Mouse (Mus musculus): ENCODE results near the gene Lamc1. TPM values are rescaled to one million over a fixed set of nuclear protein-coding genes. Genes with fewer than 3 reads are reported as not detected.

Gene Lamc1
- polyA plus RNA-seq, 1 experiment from 2014 or later: 36.8 TPM

- Histone ChIP-seq H3K36me3 (peaks cover 3% of the 10 kb centered on the region; the same call in 1 of the 2 replicates), H3K27ac (no peak overlapping the region), H3K4me2 (replicated peaks) (no peak overlapping the region), H3K9ac (no peak overlapping the region), H3K4me1 (peaks cover 19% of the 10 kb centered on the region), H3K9me3 (no peaks in the 10 kb centered on the region), H3K27me3 (replicated peaks) (no peaks in the 10 kb centered on the region), H3K4me3 (no peak overlapping the region)
- 85% methylated on average over 7 of the region's 7 CpGs for WGBS
- no peak for ATAC-seq (ENCODE audit: low FRiP score, low read depth)
These were observed 6.4 kb downstream of the Lamc1 start for GRCm38 (mm10) chr1:153326226-153326625.

GRCm38 (mm10) chr1:153321404-153321803 lies 11.2 kb downstream of the Lamc1 start:
- Histone ChIP-seq H3K4me1 (peaks cover 15% of the 10 kb centered on the region), H3K4me3 (no peak overlapping the region), H3K36me3 (peaks cover 3% of the 10 kb centered on the region; the same call in 1 of the 2 replicates), H3K4me2 (replicated peaks) (no peak overlapping the region), H3K9me3 (no peaks in the 10 kb centered on the region), H3K27me3 (replicated peaks) (no peaks in the 10 kb centered on the region), H3K9ac (no peak overlapping the region), H3K27ac (no peak overlapping the region)
- WGBS: 85% methylated on average over 12 of the region's 12 CpGs
- no peak for ATAC-seq (ENCODE audit: low FRiP score, low read depth)

DNA sequence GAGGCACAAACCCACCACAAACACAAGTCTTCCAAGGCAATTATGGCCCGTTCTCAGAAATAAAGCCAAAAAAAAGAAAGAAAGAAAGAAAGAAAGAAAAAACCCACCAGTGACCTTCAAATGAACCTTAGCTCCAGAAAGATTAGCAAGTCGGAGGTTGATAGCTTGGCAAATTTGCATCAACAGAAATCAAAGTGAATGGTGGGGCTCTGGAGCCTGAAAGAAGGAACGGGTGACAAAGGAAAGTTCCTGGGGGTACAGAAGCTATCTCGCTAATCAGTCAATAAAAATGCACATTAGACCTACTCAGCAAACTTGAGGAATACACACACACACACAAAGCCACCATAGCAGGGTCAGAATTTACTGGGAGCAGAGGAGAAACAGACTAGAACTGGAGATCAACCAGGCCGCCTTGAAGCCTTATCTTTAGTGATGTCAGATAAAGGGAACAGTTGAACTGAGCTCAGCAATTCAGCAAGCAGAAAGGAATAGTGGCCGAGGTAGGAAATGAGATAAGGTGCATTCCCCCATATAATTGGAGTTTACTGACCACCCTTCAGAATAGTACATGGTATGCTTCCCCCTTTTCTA lies 11.9 kb downstream of the Lamc1 start:
- H3K36me3 ChIP-seq: peaks cover 3% of the 10 kb centered on the region; the same call in 1 of the 2 replicates
- no peak for ATAC-seq (ENCODE audit: low FRiP score, low read depth)
- H3K4me3 ChIP-seq: no peak overlapping the region
- no peaks in the 10 kb centered on the region for H3K27me3 ChIP-seq (replicated peaks)
- H3K27ac ChIP-seq: no peak overlapping the region
- WGBS: 29% methylated on average over 6 of the region's 6 CpGs
- no peak overlapping the region for H3K9ac ChIP-seq
- H3K4me2 ChIP-seq (replicated peaks): no peak overlapping the region
- H3K4me1 ChIP-seq: peaks cover 15% of the 10 kb centered on the region
- no peaks in the 10 kb centered on the region for H3K9me3 ChIP-seq

GRCm38 (mm10) chr1:153320121-153320520 lies 12.5 kb downstream of the Lamc1 start:
- Histone ChIP-seq H3K27me3 (replicated peaks) (no peaks in the 10 kb centered on the region), H3K4me2 (replicated peaks) (no peak overlapping the region), H3K9ac (no peak overlapping the region), H3K27ac (no peak overlapping the region), H3K36me3 (peaks cover 3% of the 10 kb centered on the region; the same call in 1 of the 2 replicates), H3K4me1 (peaks cover 15% of the 10 kb centered on the region), H3K4me3 (no peak overlapping the region), H3K9me3 (no peaks in the 10 kb centered on the region)
- WGBS: 58% methylated on average over 4 of the region's 4 CpGs
- ATAC-seq (ENCODE audit: low FRiP score, low read depth): no peak

DNA sequence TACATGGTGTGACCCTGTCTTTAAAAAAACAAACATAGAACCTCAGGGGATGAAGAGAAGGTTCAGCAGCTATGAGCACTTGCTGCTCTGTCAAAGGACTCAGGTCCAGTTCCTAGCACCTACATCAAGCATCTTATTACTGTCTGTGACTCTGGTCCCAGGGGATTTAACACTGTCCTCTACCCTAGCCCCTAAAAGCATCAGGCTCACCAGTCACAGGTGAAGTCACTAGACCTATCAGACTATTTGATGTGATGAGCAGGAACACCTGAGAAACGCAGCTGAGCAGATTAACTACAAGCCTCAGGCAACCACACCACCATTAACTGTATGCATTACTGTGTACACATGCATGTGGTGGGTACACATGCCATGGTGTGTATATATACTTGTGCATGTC lies 13.8 kb downstream of the Lamc1 start:
- no peaks in the 10 kb centered on the region for H3K36me3 ChIP-seq
- no peak for ATAC-seq (ENCODE audit: low FRiP score, low read depth)
- peaks cover 15% of the 10 kb centered on the region for H3K4me1 ChIP-seq
- H3K27ac ChIP-seq: no peak overlapping the region
- no peak overlapping the region for H3K4me3 ChIP-seq
- H3K9ac ChIP-seq: no peak overlapping the region
- no peaks in the 10 kb centered on the region for H3K27me3 ChIP-seq (replicated peaks)
- H3K9me3 ChIP-seq: no peaks in the 10 kb centered on the region
- 90% methylated on average over 1 of the region's 1 CpGs for WGBS
- no peak overlapping the region for H3K4me2 ChIP-seq (replicated peaks)

- H3K27ac ChIP-seq: no peak overlapping the region
- peaks cover 15% of the 10 kb centered on the region for H3K4me1 ChIP-seq
These were observed 14.3 kb downstream of the Lamc1 start for GRCm38 (mm10) chr1:153318287-153318686.

GRCm38 (mm10) chr1:153317486-153318260 lies 14.9 kb downstream of the Lamc1 start:
- Histone ChIP-seq H3K36me3 (no peaks in the 10 kb centered on the region), H3K4me1 (peaks cover 15% of the 10 kb centered on the region), H3K4me2 (replicated peaks) (no peak overlapping the region), H3K4me3 (no peak overlapping the region), H3K27me3 (replicated peaks) (no peaks in the 10 kb centered on the region), H3K27ac (no peak overlapping the region), H3K9me3 (no peaks in the 10 kb centered on the region), H3K9ac (no peak overlapping the region)
- no peak for ATAC-seq (ENCODE audit: low FRiP score, low read depth)
- WGBS: 76% methylated on average over 16 of the region's 16 CpGs

More at GRCm38 (mm10) chr1:153318287-153318686, 14.3 kb downstream of the Lamc1 start:
- no peaks in the 10 kb centered on the region for H3K36me3 ChIP-seq
- no peaks in the 10 kb centered on the region for H3K9me3 ChIP-seq
- no peaks in the 10 kb centered on the region for H3K27me3 ChIP-seq (replicated peaks)
- H3K4me3 ChIP-seq: no peak overlapping the region
- H3K4me2 ChIP-seq (replicated peaks): no peak overlapping the region
- WGBS: 94% methylated on average over 7 of the region's 7 CpGs
- H3K9ac ChIP-seq: no peak overlapping the region
- ATAC-seq (ENCODE audit: low FRiP score, low read depth): no peak

DNA sequence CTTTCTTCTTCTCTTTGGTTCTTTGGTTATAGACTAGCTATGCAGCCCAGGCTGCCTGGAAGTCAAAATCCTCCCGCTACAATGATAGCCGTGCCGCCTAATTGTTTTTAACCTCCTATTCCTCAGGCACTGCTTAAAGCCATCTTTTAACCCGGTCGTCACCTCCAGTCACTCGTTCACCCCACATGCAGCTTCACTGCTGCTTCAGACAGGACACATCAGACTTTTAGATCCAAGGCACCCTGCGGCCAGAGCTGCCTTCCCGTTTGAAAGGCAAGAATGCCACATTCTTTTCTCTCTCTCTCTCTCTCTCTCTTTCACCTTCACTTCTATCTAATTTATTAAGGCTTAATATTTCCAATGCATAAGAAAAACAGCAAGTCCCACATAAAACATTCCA lies 15.6 kb downstream of the Lamc1 start:
- H3K4me3 ChIP-seq: no peak overlapping the region
- H3K9me3 ChIP-seq: no peaks in the 10 kb centered on the region
- H3K27me3 ChIP-seq (replicated peaks): no peaks in the 10 kb centered on the region
- H3K9ac ChIP-seq: no peak overlapping the region
- no peaks in the 10 kb centered on the region for H3K36me3 ChIP-seq
- H3K4me1 ChIP-seq: peaks cover 15% of the 10 kb centered on the region
- WGBS: 55% methylated on average over 8 of the region's 8 CpGs
- H3K27ac ChIP-seq: no peak overlapping the region
- H3K4me2 ChIP-seq (replicated peaks): no peak overlapping the region
- no peak for ATAC-seq (ENCODE audit: low FRiP score, low read depth)

- Histone ChIP-seq H3K9me3 (no peaks in the 10 kb centered on the region), H3K27me3 (replicated peaks) (no peaks in the 10 kb centered on the region), H3K4me3 (no peak overlapping the region), H3K36me3 (no peaks in the 10 kb centered on the region), H3K9ac (no peak overlapping the region), H3K4me1 (peaks cover 15% of the 10 kb centered on the region), H3K4me2 (replicated peaks) (no peak overlapping the region), H3K27ac (no peak overlapping the region)
- ATAC-seq (ENCODE audit: low FRiP score, low read depth): no peak
These were observed 16.3 kb downstream of the Lamc1 start for GRCm38 (mm10) chr1:153316286-153316685.

- H3K4me2 ChIP-seq (replicated peaks): no peak overlapping the region
- H3K9me3 ChIP-seq: no peaks in the 10 kb centered on the region
- H3K4me1 ChIP-seq: peaks cover 11% of the 10 kb centered on the region; the same call in 1 of the 2 replicates
- H3K27me3 ChIP-seq (replicated peaks): no peaks in the 10 kb centered on the region
- no peak overlapping the region for H3K27ac ChIP-seq
- no peak overlapping the region for H3K4me3 ChIP-seq
- ATAC-seq (ENCODE audit: low FRiP score, low read depth): no peak
- 91% methylated on average over 6 of the region's 6 CpGs for WGBS
- H3K9ac ChIP-seq: no peak overlapping the region
- no peaks in the 10 kb centered on the region for H3K36me3 ChIP-seq
These were observed 17.5 kb downstream of the Lamc1 start for GRCm38 (mm10) chr1:153315121-153315520.

- H3K9me3 ChIP-seq: no peaks in the 10 kb centered on the region
- no peaks in the 10 kb centered on the region for H3K36me3 ChIP-seq
- H3K27me3 ChIP-seq (replicated peaks): no peaks in the 10 kb centered on the region
- WGBS: 96% methylated on average over 5 of the region's 5 CpGs
- H3K4me1 ChIP-seq: peaks cover 22% of the 10 kb centered on the region
- H3K9ac ChIP-seq: no peak overlapping the region
- H3K27ac ChIP-seq: no peak overlapping the region
- no peak overlapping the region for H3K4me3 ChIP-seq
- no peak overlapping the region for H3K4me2 ChIP-seq (replicated peaks)
- ATAC-seq (ENCODE audit: low FRiP score, low read depth): no peak
These were observed 19.6 kb downstream of the Lamc1 start for GRCm38 (mm10) chr1:153312992-153313391.

DNA sequence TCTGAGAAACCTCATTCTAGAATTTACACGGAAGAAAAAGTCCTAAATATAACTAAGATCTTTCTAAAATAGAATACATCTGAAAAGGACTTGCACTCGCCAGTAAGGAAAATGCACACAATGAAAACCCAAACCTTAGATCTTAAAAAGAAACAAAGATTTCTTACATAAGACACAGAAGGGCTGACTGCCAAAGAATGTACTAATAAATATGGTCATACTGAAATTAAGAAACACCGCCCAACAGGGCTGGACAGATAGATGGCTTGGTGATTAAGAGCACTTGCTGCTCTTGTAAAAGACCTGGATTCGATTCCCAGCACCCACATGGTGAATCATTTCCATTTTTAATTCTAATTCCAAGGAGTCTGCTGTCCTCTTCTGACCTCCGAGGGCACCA lies 22.4 kb downstream of the Lamc1 start:
- no peak for ATAC-seq (ENCODE audit: low FRiP score, low read depth)
- WGBS: 92% methylated on average over 5 of the region's 5 CpGs
- H3K27me3 ChIP-seq (replicated peaks): no peaks in the 10 kb centered on the region

More for the DNA sequence above, 22.4 kb downstream of the Lamc1 start:
- Histone ChIP-seq H3K4me3 (no peak overlapping the region), H3K4me1 (peaks cover 16% of the 10 kb centered on the region; the same call in 1 of the 2 replicates), H3K9me3 (no peaks in the 10 kb centered on the region), H3K36me3 (no peaks in the 10 kb centered on the region), H3K9ac (no peak overlapping the region), H3K27ac (no peak overlapping the region), H3K4me2 (replicated peaks) (no peak overlapping the region)
